Mouse (Mus musculus): ENCODE data around the gene Zfp653. TPM values are rescaled to one million over a fixed set of nuclear protein-coding genes. Genes with fewer than 3 reads are reported as not detected.
A peak's percentile ranks its signal among the peaks of the same experiment; 100 is the strongest.
"Not testable (repeated sequence)": the region's sequence is repeated elsewhere in the genome, so short reads cannot be mapped to it uniquely, and the experiment has no call there.

Zfp653 gene
- polyA plus RNA-seq, 1 experiment from 2014 or later, result 12.4 TPM

DNA sequence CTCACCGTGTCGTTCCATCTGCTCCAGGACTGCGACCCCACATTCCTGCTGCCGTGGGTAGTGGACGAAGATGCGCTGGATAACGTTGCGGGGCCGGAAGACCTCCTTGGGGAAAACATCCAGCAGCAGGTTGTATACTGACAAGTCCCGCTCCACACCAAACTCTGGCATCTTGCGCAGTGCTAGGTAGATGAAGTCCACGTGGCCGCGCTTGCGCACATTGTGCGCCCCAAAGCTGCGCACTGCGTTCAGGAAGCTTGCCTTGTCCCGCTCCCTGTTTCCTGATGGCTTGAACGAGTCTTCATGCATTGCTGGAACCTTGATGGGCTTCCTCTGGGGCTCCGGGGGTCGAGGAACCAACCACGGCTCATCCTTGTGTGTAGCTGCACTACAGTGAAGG is 5.0 kb upstream of the Zfp653 start:
- Histone ChIP-seq H3K9ac (no peak overlapping the region), H3K27me3 (ENCODE audit: control insufficient read depth, insufficient read depth, low read length) (no peaks in the 10 kb centered on the region), H3K27ac (no peak overlapping the region), H3K9me3 (ENCODE audit: control insufficient read depth, low read length) (no peaks in the 10 kb centered on the region), H3K4me3 (replicated peaks; ENCODE audit: low read length) (no peak overlapping the region), H3K4me2 (replicated peaks) (no peak overlapping the region), H3K4me1 (replicated peaks; ENCODE audit: control insufficient read depth, insufficient read depth, low read length) (0 out of 2 replicates have a peak, but pooled peaks cover 4% of the 10 kb centered on the region), H3K36me3 (replicated peaks; ENCODE audit: control insufficient read depth, insufficient read depth) (peaks cover 53% of the 10 kb centered on the region)
- 95% methylated on average over 23 of the region's 23 CpGs for WGBS
- DNase-seq (ENCODE audit: low spot score) (no peak), ATAC-seq (ENCODE audit: low FRiP score) (no peak)

DNA sequence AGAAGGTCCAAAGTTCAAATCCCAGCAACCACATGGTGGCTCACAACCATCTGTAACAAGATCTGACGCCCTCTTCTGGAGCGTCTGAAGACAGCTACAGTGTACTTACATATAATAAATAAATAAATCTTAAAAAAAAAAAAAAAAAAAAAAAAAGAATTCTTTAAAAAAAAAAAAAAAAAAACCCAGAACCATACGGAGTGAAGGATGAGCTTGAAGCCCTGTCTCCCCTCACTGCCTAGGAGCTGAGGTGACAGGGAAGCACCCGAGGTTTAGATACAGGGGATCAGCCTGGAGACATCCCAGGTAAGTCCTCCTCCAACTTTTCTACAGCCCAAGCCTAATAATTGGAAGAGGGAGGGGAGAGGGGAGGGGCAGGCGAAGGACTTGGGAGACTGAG is 4.6 kb upstream of the Zfp653 start:
- not testable (repeated sequence) for H3K4me2 ChIP-seq (replicated peaks); H3K4me3 ChIP-seq (replicated peaks; ENCODE audit: low read length); H3K9ac ChIP-seq; DNase-seq (ENCODE audit: low spot score); H3K4me1 ChIP-seq (replicated peaks; ENCODE audit: control insufficient read depth, insufficient read depth, low read length); H3K27ac ChIP-seq; H3K9me3 ChIP-seq (ENCODE audit: control insufficient read depth, low read length); ATAC-seq (ENCODE audit: low FRiP score); H3K27me3 ChIP-seq (ENCODE audit: control insufficient read depth, insufficient read depth, low read length)
- 80% methylated on average over 5 of the region's 5 CpGs for WGBS
- H3K36me3 ChIP-seq (replicated peaks; ENCODE audit: control insufficient read depth, insufficient read depth), result peaks cover 53% of the 10 kb centered on the region

DNA sequence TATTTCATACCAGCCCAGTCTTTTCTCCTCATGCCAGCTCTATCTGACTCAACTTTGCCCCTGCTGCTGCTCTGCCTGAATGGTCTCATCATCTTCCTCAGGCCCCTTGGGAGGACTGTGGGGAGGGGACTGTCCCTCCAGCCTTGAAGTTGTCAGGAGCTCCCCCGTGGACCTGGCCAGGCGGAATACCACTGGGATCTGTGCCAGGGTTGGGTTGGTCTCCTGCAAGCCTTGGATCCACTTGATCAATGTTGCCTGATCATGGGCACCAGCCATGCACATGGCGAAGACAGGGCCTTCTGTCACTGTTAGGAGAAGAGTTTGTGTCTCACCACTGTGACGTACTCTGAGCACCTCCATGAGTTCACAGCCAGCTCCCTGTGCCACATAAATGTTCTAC is 1.1 kb upstream of the Zfp653 start:
- Histone ChIP-seq H3K9me3 (ENCODE audit: control insufficient read depth, low read length) (no peaks in the 10 kb centered on the region), H3K9ac (no peak overlapping the region), H3K4me3 (replicated peaks; ENCODE audit: low read length) (no peak overlapping the region), H3K36me3 (replicated peaks; ENCODE audit: control insufficient read depth, insufficient read depth) (peaks cover 56% of the 10 kb centered on the region), H3K27ac (no peak overlapping the region), H3K4me1 (replicated peaks; ENCODE audit: control insufficient read depth, insufficient read depth, low read length) (peaks cover 12% of the 10 kb centered on the region), H3K4me2 (replicated peaks) (no peak overlapping the region), H3K27me3 (ENCODE audit: control insufficient read depth, insufficient read depth, low read length) (no peaks in the 10 kb centered on the region)
- DNase-seq (ENCODE audit: low spot score) (no peak), ATAC-seq (ENCODE audit: low FRiP score) (no peak)
- 89% methylated on average over 4 of the region's 4 CpGs for WGBS

DNA sequence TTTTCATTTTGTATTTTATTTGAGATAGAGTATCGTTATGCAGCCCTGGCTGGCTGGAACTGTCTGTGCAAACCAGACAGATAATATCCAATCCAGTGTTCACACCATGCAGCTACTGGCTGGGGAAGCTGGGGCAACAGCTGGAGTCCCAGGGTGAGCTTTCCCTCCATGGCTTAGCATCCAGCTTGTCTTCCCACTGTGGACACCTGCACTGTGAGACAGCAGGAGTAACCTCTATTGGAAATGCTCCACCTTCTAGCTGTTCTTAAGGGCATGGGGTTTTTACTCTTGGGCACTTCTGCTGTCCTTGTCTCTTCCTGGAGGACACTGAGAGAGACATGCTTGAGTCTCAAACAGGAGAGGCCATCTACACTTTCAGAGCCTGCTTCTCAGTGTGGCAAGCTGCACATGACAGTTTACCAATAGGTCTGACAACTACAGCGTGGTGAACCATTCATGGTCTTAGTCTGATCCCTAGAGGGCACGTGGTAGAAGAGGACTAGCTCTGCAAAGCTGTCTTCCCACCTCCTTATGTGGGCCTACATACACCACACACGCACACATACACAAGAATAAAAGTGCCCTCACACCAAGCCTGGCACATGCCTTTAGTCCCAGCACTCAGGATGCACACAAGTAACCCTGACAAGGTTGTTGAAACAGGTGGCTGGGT is 1.2 kb downstream of the Zfp653 start:
- Histone ChIP-seq H3K27me3 (ENCODE audit: control insufficient read depth, insufficient read depth, low read length) (no peaks in the 10 kb centered on the region), H3K9me3 (ENCODE audit: control insufficient read depth, low read length) (no peaks in the 10 kb centered on the region), H3K9ac (peak overlapping the region; percentile 78), H3K36me3 (replicated peaks; ENCODE audit: control insufficient read depth, insufficient read depth) (peaks cover 55% of the 10 kb centered on the region), H3K27ac (no peak overlapping the region), H3K4me2 (replicated peaks) (peak overlapping the region; percentile 59), H3K4me1 (replicated peaks; ENCODE audit: control insufficient read depth, insufficient read depth, low read length) (peaks cover 12% of the 10 kb centered on the region), H3K4me3 (replicated peaks; ENCODE audit: low read length) (peak overlapping the region; percentile 60)
- ATAC-seq (ENCODE audit: low FRiP score), result 0 out of 2 replicates have a peak, but pooled peaks have one; percentile 0
- no peak for DNase-seq (ENCODE audit: low spot score)
- 68% methylated on average over 4 of the region's 4 CpGs for WGBS

DNA sequence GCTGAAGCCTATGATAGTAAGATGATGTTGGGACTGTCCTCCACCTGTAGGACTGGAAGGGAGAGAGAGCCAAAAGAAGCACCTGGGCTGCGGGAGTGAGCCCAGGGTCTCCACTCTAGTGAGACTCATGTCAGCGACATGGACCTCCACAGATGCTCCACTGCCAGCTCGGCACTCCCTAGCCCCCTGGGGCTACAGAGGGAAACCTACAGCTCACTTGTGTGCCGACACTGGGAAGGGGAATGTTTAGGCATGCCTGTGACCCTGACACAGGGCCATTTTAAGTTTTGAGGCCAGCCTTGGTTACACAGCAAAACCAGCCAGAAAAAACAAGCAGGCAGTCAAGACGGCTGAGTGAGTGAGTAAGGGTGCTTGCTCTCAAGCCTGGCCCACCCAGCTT is 4.0 kb downstream of the Zfp653 start:
- Histone ChIP-seq H3K36me3 (replicated peaks; ENCODE audit: control insufficient read depth, insufficient read depth) (peaks cover 59% of the 10 kb centered on the region), H3K4me2 (replicated peaks) (no peak overlapping the region), H3K4me1 (replicated peaks; ENCODE audit: control insufficient read depth, insufficient read depth, low read length) (peaks cover 12% of the 10 kb centered on the region), H3K27me3 (ENCODE audit: control insufficient read depth, insufficient read depth, low read length) (no peaks in the 10 kb centered on the region), H3K9ac (no peak overlapping the region), H3K27ac (no peak overlapping the region), H3K9me3 (ENCODE audit: control insufficient read depth, low read length) (no peaks in the 10 kb centered on the region), H3K4me3 (replicated peaks; ENCODE audit: low read length) (no peak overlapping the region)
- 79% methylated on average over 5 of the region's 5 CpGs for WGBS
- no peak for ATAC-seq (ENCODE audit: low FRiP score)
- no peak for DNase-seq (ENCODE audit: low spot score)

DNA sequence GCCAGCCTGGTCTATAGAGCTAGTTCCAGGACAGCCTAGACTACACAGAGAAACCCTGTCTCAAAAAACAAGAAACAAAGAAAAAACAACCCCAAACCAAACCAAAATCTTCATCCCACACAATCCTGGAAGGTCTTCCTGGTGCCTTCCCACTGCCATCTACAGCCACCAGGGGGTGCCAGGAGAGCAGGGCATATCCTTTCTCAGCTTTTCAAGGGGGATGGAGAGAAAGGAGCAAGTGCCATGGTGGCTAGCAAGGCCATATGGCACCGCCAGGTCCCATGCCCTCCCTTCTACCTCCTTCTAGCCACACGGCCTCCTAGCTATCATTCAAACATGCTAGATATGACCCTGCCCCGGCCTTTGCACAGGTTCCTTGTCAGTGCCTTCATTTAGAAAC is 4.7 kb downstream of the Zfp653 start:
- Histone ChIP-seq H3K27me3 (ENCODE audit: control insufficient read depth, insufficient read depth, low read length) (no peaks in the 10 kb centered on the region), H3K4me2 (replicated peaks) (no peak overlapping the region), H3K9me3 (ENCODE audit: control insufficient read depth, low read length) (no peaks in the 10 kb centered on the region), H3K4me1 (replicated peaks; ENCODE audit: control insufficient read depth, insufficient read depth, low read length) (peaks cover 8% of the 10 kb centered on the region), H3K27ac (no peak overlapping the region), H3K36me3 (replicated peaks; ENCODE audit: control insufficient read depth, insufficient read depth) (peaks cover 67% of the 10 kb centered on the region), H3K4me3 (replicated peaks; ENCODE audit: low read length) (no peak overlapping the region), H3K9ac (no peak overlapping the region)
- WGBS, result 92% methylated on average over 3 of the region's 3 CpGs
- ATAC-seq (ENCODE audit: low FRiP score) (no peak), DNase-seq (ENCODE audit: low spot score) (no peak)

DNA sequence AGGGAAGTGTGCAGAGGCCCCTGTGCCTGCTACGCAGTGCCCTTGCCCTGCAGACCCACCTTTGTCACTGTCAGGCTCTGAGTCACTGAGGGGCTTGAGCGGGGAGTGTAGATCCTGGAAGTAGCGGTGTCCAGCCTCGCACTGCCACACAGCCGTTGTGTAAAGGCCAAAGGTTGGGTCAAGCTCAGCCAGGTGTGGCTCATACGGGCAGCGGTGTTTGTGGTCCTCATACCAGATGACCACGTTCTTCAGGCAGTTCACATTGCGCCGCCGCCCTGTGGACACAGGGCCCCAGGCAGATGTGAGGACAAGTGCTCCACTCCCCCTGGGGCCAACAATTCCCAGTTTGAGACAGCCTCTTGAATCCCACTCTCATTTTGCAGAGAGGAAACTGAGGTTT is 5.5 kb downstream of the Zfp653 start:
- Histone ChIP-seq H3K4me3 (replicated peaks; ENCODE audit: low read length) (no peak overlapping the region), H3K9me3 (ENCODE audit: control insufficient read depth, low read length) (no peaks in the 10 kb centered on the region), H3K27me3 (ENCODE audit: control insufficient read depth, insufficient read depth, low read length) (no peaks in the 10 kb centered on the region), H3K27ac (no peak overlapping the region), H3K9ac (no peak overlapping the region), H3K4me1 (replicated peaks; ENCODE audit: control insufficient read depth, insufficient read depth, low read length) (peaks cover 8% of the 10 kb centered on the region), H3K4me2 (replicated peaks) (no peak overlapping the region), H3K36me3 (replicated peaks; ENCODE audit: control insufficient read depth, insufficient read depth) (peaks cover 75% of the 10 kb centered on the region)
- DNase-seq (ENCODE audit: low spot score) (no peak), ATAC-seq (ENCODE audit: low FRiP score) (no peak)
- WGBS, result 95% methylated on average over 11 of the region's 11 CpGs

DNA sequence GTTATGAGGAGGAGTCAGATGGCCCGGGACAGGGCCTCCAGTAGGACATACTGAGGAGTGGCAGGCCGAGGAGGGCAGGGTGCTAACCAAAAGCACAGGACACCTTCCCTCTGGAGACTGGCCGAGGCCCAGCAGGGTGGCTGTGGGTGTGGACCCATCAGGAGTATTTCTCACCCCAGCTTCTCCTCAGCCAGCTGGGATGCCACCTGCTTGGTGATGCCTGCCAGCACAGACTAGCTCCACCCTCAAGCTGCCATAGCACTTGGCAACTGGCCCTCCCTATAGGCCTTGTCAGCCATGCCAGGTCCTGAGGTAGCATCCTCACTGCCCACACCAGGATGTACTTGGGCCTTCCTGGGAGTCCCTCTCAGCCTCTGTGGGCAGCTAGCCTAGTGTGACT is 6.8 kb downstream of the Zfp653 start:
- WGBS, result 97% methylated on average over 3 of the region's 3 CpGs
- no peak for DNase-seq (ENCODE audit: low spot score)

DNA sequence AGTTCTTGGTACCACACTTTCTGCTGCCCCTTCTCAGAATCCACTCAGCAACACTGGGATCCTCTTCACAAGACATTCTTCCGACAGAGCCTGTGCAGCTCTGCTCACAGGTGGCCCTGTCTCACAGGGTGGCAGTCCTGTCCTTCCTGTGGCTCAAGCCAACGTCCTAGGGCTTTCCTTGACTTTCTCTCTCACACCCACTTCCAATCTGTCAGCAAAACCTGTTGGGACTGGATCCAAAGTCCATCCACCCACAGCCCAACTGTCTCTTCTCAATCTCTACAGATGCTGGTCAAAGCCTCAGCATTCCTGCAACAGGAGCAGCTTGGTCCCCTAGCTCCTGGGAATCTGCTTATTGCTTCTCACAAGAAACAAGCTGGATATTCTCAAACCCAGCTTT is 9.8 kb downstream of the Zfp653 start:
- ATAC-seq (ENCODE audit: low FRiP score) (no peak), DNase-seq (ENCODE audit: low spot score) (no peak)
- H3K27me3 ChIP-seq (ENCODE audit: control insufficient read depth, insufficient read depth, low read length), result no peaks in the 10 kb centered on the region
- H3K4me1 ChIP-seq (replicated peaks; ENCODE audit: control insufficient read depth, insufficient read depth, low read length), result no peaks in the 10 kb centered on the region
- H3K36me3 ChIP-seq (replicated peaks; ENCODE audit: control insufficient read depth, insufficient read depth), result peaks cover 89% of the 10 kb centered on the region
- 86% methylated on average over 2 of the region's 2 CpGs for WGBS
- no peaks in the 10 kb centered on the region for H3K9me3 ChIP-seq (ENCODE audit: control insufficient read depth, low read length)
- no peak overlapping the region for H3K4me3 ChIP-seq (replicated peaks; ENCODE audit: low read length)
- H3K4me2 ChIP-seq (replicated peaks), result no peak overlapping the region
- H3K27ac ChIP-seq, result no peak overlapping the region
- H3K9ac ChIP-seq, result no peak overlapping the region

More for the DNA sequence above, 6.8 kb downstream of the Zfp653 start:
- Histone ChIP-seq H3K9ac (no peak overlapping the region), H3K27me3 (ENCODE audit: control insufficient read depth, insufficient read depth, low read length) (no peaks in the 10 kb centered on the region), H3K4me2 (replicated peaks) (no peak overlapping the region), H3K9me3 (ENCODE audit: control insufficient read depth, low read length) (no peaks in the 10 kb centered on the region), H3K27ac (no peak overlapping the region), H3K4me1 (replicated peaks; ENCODE audit: control insufficient read depth, insufficient read depth, low read length) (no peaks in the 10 kb centered on the region), H3K36me3 (replicated peaks; ENCODE audit: control insufficient read depth, insufficient read depth) (peaks cover 83% of the 10 kb centered on the region), H3K4me3 (replicated peaks; ENCODE audit: low read length) (no peak overlapping the region)
- ATAC-seq (ENCODE audit: low FRiP score), result no peak

DNA sequence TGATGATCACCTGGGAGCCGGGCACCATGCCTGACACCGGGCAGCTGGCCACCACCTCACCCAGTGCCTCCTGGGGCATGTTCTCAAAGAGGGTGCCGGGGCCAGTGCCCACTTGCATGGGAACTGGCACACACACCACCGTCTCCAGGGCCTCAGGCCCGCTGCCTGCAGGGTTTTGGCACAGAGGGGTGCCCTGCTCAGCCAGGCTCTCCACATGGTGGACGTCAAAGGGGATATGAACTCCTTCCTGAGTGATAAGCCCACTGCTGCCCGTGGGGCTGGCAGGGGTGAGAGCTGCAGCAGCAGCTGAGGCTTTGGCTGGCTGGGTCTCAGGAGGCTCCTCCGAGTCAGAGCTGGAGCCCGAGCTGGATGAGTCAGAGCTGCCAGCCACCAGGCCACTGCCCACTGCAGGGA is 13.2 kb downstream of the Zfp653 start:
- Histone ChIP-seq H3K27me3 (ENCODE audit: control insufficient read depth, insufficient read depth, low read length) (no peaks in the 10 kb centered on the region), H3K27ac (no peak overlapping the region), H3K9ac (no peak overlapping the region), H3K4me3 (replicated peaks; ENCODE audit: low read length) (no peak overlapping the region), H3K9me3 (ENCODE audit: control insufficient read depth, low read length) (no peaks in the 10 kb centered on the region), H3K36me3 (replicated peaks; ENCODE audit: control insufficient read depth, insufficient read depth) (peaks cover 60% of the 10 kb centered on the region), H3K4me2 (replicated peaks) (no peak overlapping the region), H3K4me1 (replicated peaks; ENCODE audit: control insufficient read depth, insufficient read depth, low read length) (peaks cover 8% of the 10 kb centered on the region; the same call in 1 of the 2 replicates)
- no peak for DNase-seq (ENCODE audit: low spot score)
- no peak for ATAC-seq (ENCODE audit: low FRiP score)
- WGBS, result 79% methylated on average over 9 of the region's 9 CpGs
